Mouse (Mus musculus) kidney, embryonic 16.5 days (tissue): ENCODE data around the gene Gcn1l1. TPM values are rescaled to one million over a fixed set of nuclear protein-coding genes. Genes with fewer than 3 reads are reported as not detected.

Experiments
- ATAC-seq: fragments of 200-750 bp; cut with Nextera tagmentation; 2 replicates; pipeline ENCODE4 v1.8.0; 2017; ENCODE audit warnings: moderate TSS enrichment; ENCODE audit not compliant: low FRiP score, low TSS enrichment
- H3K27ac ChIP-seq: fragments of 300-500 bp; sonication (generic); 2 replicates; pipeline ENCODE4 v1.5.1; 2014; ENCODE audit warnings: low read length
- H3K27me3 ChIP-seq: fragments of 300-500 bp; sonication (generic); 2 replicates; pipeline ENCODE4 v1.6.1; 2014; ENCODE audit warnings: low read length, control low read depth, mixed read lengths; ENCODE audit not compliant: insufficient read depth
- H3K36me3 ChIP-seq: fragments of 300-500 bp; sonication (generic); 2 replicates; pipeline ENCODE4 v1.6.1; 2014; ENCODE audit warnings: low read length, control low read depth, mixed read lengths; ENCODE audit not compliant: insufficient read depth
- H3K4me1 ChIP-seq: fragments of 300-500 bp; sonication (generic); 2 replicates; pipeline ENCODE4 v1.6.1; 2014; ENCODE audit warnings: low read length, control low read depth, mixed read lengths; ENCODE audit not compliant: insufficient read depth
- H3K4me2 ChIP-seq: fragments of 300-500 bp; sonication (generic); replicated peaks from 2 replicates; pipeline ENCODE4 v1.6.1; 2014; ENCODE audit warnings: low read depth, low read length
- H3K4me3 ChIP-seq: fragments of 300-500 bp; sonication (generic); 2 replicates; pipeline ENCODE4 v1.5.1; 2014; ENCODE audit warnings: mild to moderate bottlenecking, low read length
- H3K9ac ChIP-seq: fragments of 300-500 bp; sonication (generic); replicated peaks from 2 replicates; pipeline ENCODE4 v1.6.1; 2014; ENCODE audit warnings: low read length
- H3K9me3 ChIP-seq: fragments of 300-500 bp; sonication (generic); 2 replicates; pipeline ENCODE4 v1.6.1; 2016; ENCODE audit warnings: low read length, control low read depth
- whole genome bisulfite sequencing: fragments of 180-500 bp; shearing (Covaris S2); extraction: QIAGEN DNeasy Blood & Tissue Kit; methylation state at CpG from one replicate; pipeline ENCODE4 v1.1.7; 2014; 5-methylcytosine and 5-hydroxymethylcytosine counted together
- microRNA-seq: library from miRNA; unstranded; fragments of <30 nt; microRNA quantifications from one replicate; pipeline ENCODE4, GENCODE M21; 2016
- polyA plus RNA-seq: library from polyadenylated mRNA; unstranded; fragments of >200 nt; fragmentation: Nextera tagmentation; extraction: Ambion mirVana; gene quantifications from 2 replicates; pipeline ENCODE4 v1.2.1, GENCODE M21; 2015

Gene Gcn1l1
- polyA plus RNA-seq, 1 experiment from 2014 or later, result 44.3 TPM

GRCm38 (mm10) chr5:115671846-115672245, 106.8 kb downstream of the Gcn1l1 start:
- no peak for ATAC-seq
- Histone ChIP-seq H3K27me3 (no peaks in the 10 kb centered on the region), H3K9me3 (no peaks in the 10 kb centered on the region), H3K4me2 (no peak overlapping the region), H3K27ac (no peak overlapping the region), H3K9ac (no peak overlapping the region), H3K36me3 (no peaks in the 10 kb centered on the region), H3K4me1 (no peaks in the 10 kb centered on the region; the same call in 1 of the 2 replicates), H3K4me3 (no peak overlapping the region)
- 48% methylated on average over 8 of the region's 8 CpGs for WGBS

Small RNA genes lying within 50 kb of the gene (microRNA-seq; reads per million reads assigned to microRNA genes)
- gene Mir7029 (not detected), gene Mir7030 (not detected)

Other genes with a start within 250 kb of the Gcn1l1 start
- 208 and 258 TPM in 2 replicates for gene Srsf9, start 238.1 kb upstream of the Gcn1l1 start, polyA plus RNA-seq
- gene Gatc, start 224.1 kb upstream of the Gcn1l1 start, polyA plus RNA-seq, result 25.2 and 32.0 TPM in 2 replicates
- gene Triap1, start 224.0 kb upstream of the Gcn1l1 start, polyA plus RNA-seq, result 56.3 and 58.5 TPM in 2 replicates
- 1,046 and 1,071 TPM in 2 replicates for gene Cox6a1, start 216.3 kb upstream of the Gcn1l1 start, polyA plus RNA-seq
- 12.1 and 14.1 TPM in 2 replicates for gene Msi1, start 135.7 kb upstream of the Gcn1l1 start, polyA plus RNA-seq
- 0.94 and 2.1 TPM in 2 replicates for gene Pla2g1b, start 99.0 kb upstream of the Gcn1l1 start, polyA plus RNA-seq
- 27.3 and 27.5 TPM in 2 replicates for gene Sirt4, start 80.5 kb upstream of the Gcn1l1 start, polyA plus RNA-seq
- gene Pxn, start 58.6 kb upstream of the Gcn1l1 start, polyA plus RNA-seq, result 60.5 and 67.2 TPM in 2 replicates
- 1,527 and 1,553 TPM in 2 replicates for gene Rplp0, start 5.8 kb upstream of the Gcn1l1 start, polyA plus RNA-seq
- 5.8 and 10.7 TPM in 2 replicates for gene Rab35, start 66.7 kb downstream of the Gcn1l1 start, polyA plus RNA-seq
- 13.8 and 14.9 TPM in 2 replicates for gene Bicdl1, start 166.4 kb downstream of the Gcn1l1 start, polyA plus RNA-seq